Mouse (Mus musculus) liver, embryonic 14.5 days (tissue): ENCODE measurements at regions not wholly inside any gene's neighbourhood (a gene's known extent, or its start where the extent isn't known, plus 50 kb on each side); places are given as distances from the start of the nearest gene placed in this dataset.

ENCODE experiments used
- ATAC-seq: fragments of 200-750 bp; cut with Nextera tagmentation; 2 replicates; pipeline ENCODE4 v1.8.0; 2017; ENCODE audit warnings: moderate number of reproducible peaks, mild to moderate bottlenecking, moderate library complexity; ENCODE audit not compliant: insufficient read depth
- DNase-seq, 3 experiments: peaks; one replicate each; pipeline ENCODE4 v3.0.0-alpha.2; 2012 to 2013; ENCODE audit warnings: low read depth in 3 of 3, low spot score in 3 of 3
- H3K27ac ChIP-seq: fragments of 300-500 bp; sonication (generic); 2 replicates; pipeline ENCODE4 v1.5.1; 2014; ENCODE audit warnings: moderate library complexity, mild to moderate bottlenecking, control low read depth, inconsistent platforms
- H3K27me3 ChIP-seq: fragments of 300-500 bp; sonication (generic); 2 replicates; pipeline ENCODE4 v1.6.1; 2014; ENCODE audit warnings: mild to moderate bottlenecking, low read length, moderate library complexity; ENCODE audit not compliant: control insufficient read depth, insufficient read depth
- H3K36me3 ChIP-seq: fragments of 300-500 bp; sonication (generic); replicated peaks from 2 replicates; pipeline ENCODE4 v1.6.1; 2014; ENCODE audit warnings: low read depth; ENCODE audit not compliant: control insufficient read depth, insufficient read depth
- H3K4me1 ChIP-seq, 2 experiments: fragments of 200-500 bp in 1 of 2; fragments of 300-500 bp in 1 of 2; sonication (generic) in 1 of 2; replicated peaks; 2 replicates each; pipeline ENCODE4 v1.6.1; 2012 to 2014; ENCODE audit warnings: antibody characterized with exemption in 1 of 2, inconsistent platforms in 1 of 2, low read length in 1 of 2; ENCODE audit not compliant: control insufficient read depth in 2 of 2, insufficient read depth in 2 of 2
- H3K4me2 ChIP-seq: fragments of 300-500 bp; sonication (generic); 2 replicates; pipeline ENCODE4 v1.6.1; 2014; ENCODE audit warnings: low read depth, mild to moderate bottlenecking, control low read depth, moderate library complexity
- H3K4me3 ChIP-seq, 2 experiments: fragments of 200-500 bp in 1 of 2; fragments of 300-500 bp in 1 of 2; sonication (generic) in 1 of 2; 2 replicates each; pipeline ENCODE4 v1.5.1; 2012 to 2014; ENCODE audit warnings: low read depth in 2 of 2, low read length in 2 of 2, mild to moderate bottlenecking in 2 of 2, control low read depth in 1 of 2, inconsistent platforms in 1 of 2, moderate library complexity in 1 of 2; ENCODE audit not compliant: insufficient read depth in 1 of 2
- H3K9ac ChIP-seq: fragments of 300-500 bp; sonication (generic); replicated peaks from 2 replicates; pipeline ENCODE4 v1.6.1; 2014; ENCODE audit warnings: mild to moderate bottlenecking, control low read depth, moderate library complexity
- H3K9me3 ChIP-seq: fragments of 300-500 bp; sonication (generic); 2 replicates; pipeline ENCODE4 v1.6.1; 2016; ENCODE audit warnings: low read length, mixed read lengths; ENCODE audit not compliant: control insufficient read depth
- CTCF ChIP-seq: IDR thresholded peaks from 2 replicates; pipeline ENCODE4 v1.5.1; 2016; ENCODE audit warnings: antibody characterized with exemption, low read depth, control low read depth
- EP300 ChIP-seq: IDR thresholded peaks from 2 replicates; pipeline ENCODE4 v1.6.1; 2016; ENCODE audit warnings: antibody characterized with exemption, low read depth
- WGBS: fragments of 180-500 bp; shearing (Covaris S2); extraction: QIAGEN DNeasy Blood & Tissue Kit; methylation state at CpG from one replicate; pipeline ENCODE4 v1.1.7; 2014; ENCODE audit not compliant: insufficient replicate concordance; 5-methylcytosine and 5-hydroxymethylcytosine counted together

GRCm38 (mm10) chr13:78428084-78428445 is 228.5 kb upstream of the Nr2f1 start:
- 14% methylated on average over 9 of the region's 9 CpGs for WGBS

GRCm38 (mm10) chr13:78427141-78428083 is 227.9 kb upstream of the Nr2f1 start:
- H3K36me3 ChIP-seq: no peaks in the 10 kb centered on the region
- TF ChIP-seq EP300 (no peak), CTCF (no peak)
- peak overlapping the region; percentile 33 for H3K4me2 ChIP-seq
- no peaks in the 10 kb centered on the region for H3K4me1 ChIP-seq
- WGBS: 11% methylated on average over 24 of the region's 24 CpGs
- no peaks in the 10 kb centered on the region for H3K9me3 ChIP-seq
- H3K27ac ChIP-seq: no peak overlapping the region
- no peak overlapping the region for H3K4me3 ChIP-seq
- ATAC-seq (no peak), DNase-seq (no peak)
- no peaks in the 10 kb centered on the region for H3K27me3 ChIP-seq
- no peak overlapping the region for H3K9ac ChIP-seq

More at GRCm38 (mm10) chr13:78428084-78428445, 228.5 kb upstream of the Nr2f1 start:
- H3K9me3 ChIP-seq: no peaks in the 10 kb centered on the region
- H3K4me1 ChIP-seq: no peaks in the 10 kb centered on the region
- H3K27ac ChIP-seq: no peak overlapping the region
- DNase-seq (no peak), ATAC-seq (no peak)
- TF ChIP-seq CTCF (no peak), EP300 (no peak)
- no peak overlapping the region for H3K9ac ChIP-seq
- H3K4me3 ChIP-seq: no peak overlapping the region
- H3K36me3 ChIP-seq: no peaks in the 10 kb centered on the region
- peak overlapping the region; percentile 33 for H3K4me2 ChIP-seq
- H3K27me3 ChIP-seq: no peaks in the 10 kb centered on the region

- DNase-seq: no peak
- no peaks in the 10 kb centered on the region for H3K9me3 ChIP-seq
- TF ChIP-seq EP300: no peak
- no peak for TF ChIP-seq CTCF
- H3K27ac ChIP-seq: no peak overlapping the region
- H3K9ac ChIP-seq: no peak overlapping the region
- WGBS: 39% methylated on average over 8 of the region's 8 CpGs
- no peak overlapping the region for H3K4me2 ChIP-seq
- no peaks in the 10 kb centered on the region for H3K36me3 ChIP-seq
- no peaks in the 10 kb centered on the region for H3K27me3 ChIP-seq
- ATAC-seq: no peak
- no peak overlapping the region for H3K4me3 ChIP-seq
- H3K4me1 ChIP-seq: no peaks in the 10 kb centered on the region
These were observed 226.9 kb upstream of the Nr2f1 start for GRCm38 (mm10) chr13:78426306-78426921.

GRCm38 (mm10) chr13:78405071-78405470 is 205.5 kb upstream of the Nr2f1 start:
- Histone ChIP-seq H3K4me2 (no peak overlapping the region), H3K36me3 (no peaks in the 10 kb centered on the region), H3K4me3 (no peak overlapping the region), H3K27me3 (no peaks in the 10 kb centered on the region), H3K9ac (no peak overlapping the region), H3K4me1 (no peaks in the 10 kb centered on the region), H3K9me3 (no peaks in the 10 kb centered on the region), H3K27ac (no peak overlapping the region)
- no peak for ATAC-seq
- DNase-seq: no peak
- 38% methylated on average over 3 of the region's 3 CpGs for WGBS
- no peak for TF ChIP-seq CTCF
- TF ChIP-seq EP300: no peak

DNA sequence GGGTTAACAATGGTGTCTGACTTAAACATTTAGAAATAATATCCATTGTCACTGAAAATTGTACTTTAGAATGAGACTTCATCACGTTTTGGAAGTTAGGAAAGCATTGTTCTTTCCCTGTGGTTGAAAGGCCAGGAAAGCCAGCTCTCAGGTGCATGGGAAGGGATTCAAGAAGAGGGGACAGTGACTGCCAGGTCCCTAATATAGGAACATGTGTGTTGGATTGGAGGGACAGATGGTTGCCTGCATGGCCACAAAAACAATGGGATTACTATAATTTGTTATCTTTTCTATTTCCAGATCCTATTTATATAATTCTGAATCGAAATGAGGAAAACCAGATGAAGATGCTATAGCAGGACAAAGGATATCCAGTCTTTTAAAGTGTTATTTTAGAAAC is 184.2 kb upstream of the Nr2f1 start:
- Histone ChIP-seq H3K27me3 (no peaks in the 10 kb centered on the region), H3K27ac (no peak overlapping the region), H3K4me2 (no peak overlapping the region), H3K36me3 (no peaks in the 10 kb centered on the region), H3K9me3 (no peaks in the 10 kb centered on the region), H3K9ac (no peak overlapping the region), H3K4me1 (no peaks in the 10 kb centered on the region), H3K4me3 (no peak overlapping the region)
- ATAC-seq (no peak), DNase-seq (no peak)
- TF ChIP-seq EP300 (no peak), CTCF (no peak)
- 28% methylated on average over 2 of the region's 2 CpGs for WGBS
